Mouse (Mus musculus) ovary, adult 10 weeks (tissue): ENCODE measurements around the gene Phf12. TPM values are rescaled to one million over a fixed set of nuclear protein-coding genes. Genes with fewer than 3 reads are reported as not detected.

ENCODE experiments used
- polyA plus RNA-seq: library from polyadenylated mRNA; stranded (reverse); fragments of 350-450 nt; fragmentation: Illumina TruSeq; extraction: RNeasy Lipid Tissue Mini Kit (QIAGEN cat#74804); gene quantifications from one replicate; pipeline ENCODE4 v1.2.3, GENCODE M21; 2014

Phf12 gene
- polyA plus RNA-seq = 23.6 TPM

DNA sequence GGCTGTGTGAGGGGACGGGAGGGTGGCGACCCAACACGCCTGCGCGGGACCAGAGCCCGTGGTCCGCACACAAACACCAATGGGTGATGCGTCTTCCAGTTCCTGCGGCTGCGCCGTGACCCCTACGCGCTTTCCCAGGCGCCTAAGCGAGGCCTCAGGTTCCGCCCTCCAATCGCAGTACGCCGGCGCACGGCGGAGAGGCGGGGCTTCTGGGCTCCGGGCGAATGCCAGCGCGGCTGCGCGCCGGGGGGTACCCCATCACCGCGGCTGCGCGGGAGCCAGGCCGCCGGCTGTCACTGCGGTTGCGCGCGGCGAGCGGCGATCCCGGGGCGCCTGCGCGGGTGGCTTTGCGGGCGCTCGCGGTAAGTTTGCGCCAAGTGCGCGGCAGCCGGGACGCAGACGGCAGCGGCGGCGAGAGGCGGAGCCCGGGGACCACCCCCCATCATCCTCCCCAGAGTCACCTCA, at the start of gene Phf12:
Phf12 (plus strand) TSS at position 314 of the 465 bp plus-strand sequence.

DNA sequence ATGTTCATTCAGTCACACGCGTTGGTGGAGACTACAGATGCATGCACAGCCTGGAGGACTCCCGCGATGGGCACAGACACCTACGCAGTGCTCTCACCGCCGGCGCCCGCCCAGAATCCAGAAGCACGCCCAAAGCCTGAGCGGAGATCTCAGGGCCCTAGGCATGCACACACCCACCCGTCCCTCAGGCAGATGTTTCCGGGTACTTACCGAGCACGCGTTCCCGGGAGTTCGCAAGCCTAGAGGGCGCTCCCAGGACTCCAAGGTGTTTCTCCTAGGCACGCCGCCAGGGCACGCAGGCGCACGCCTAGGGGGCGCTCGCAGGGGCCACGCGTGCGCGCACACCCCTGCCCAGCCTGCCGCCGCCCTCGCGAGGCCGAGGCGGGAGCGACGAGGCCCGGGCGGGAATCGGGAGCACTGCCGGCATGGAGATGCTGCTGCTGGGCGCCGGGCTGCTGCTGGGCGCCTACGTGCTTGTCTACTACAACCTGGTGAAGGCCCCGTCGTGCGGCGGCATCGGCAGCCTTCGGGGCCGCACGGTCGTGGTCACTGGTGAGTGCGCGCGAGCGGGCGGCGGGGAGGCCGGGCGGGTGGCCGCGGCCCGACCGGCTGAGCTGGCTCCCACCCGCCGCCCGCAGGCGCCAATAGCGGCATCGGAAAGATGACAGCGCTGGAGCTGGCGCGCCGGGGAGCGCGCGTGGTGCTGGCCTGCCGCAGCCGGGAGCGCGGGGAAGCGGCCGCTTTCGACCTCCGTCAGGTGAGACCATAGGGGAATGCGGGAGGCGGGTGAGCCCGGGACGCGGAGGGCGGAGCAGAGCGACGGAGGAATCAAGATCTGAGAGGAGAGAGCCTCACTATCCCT, 49.6 kb downstream of the Phf12 start, which contains the start of gene Dhrs13:
Dhrs13 (plus strand) TSS at position 334 of the 862 bp plus-strand sequence.

DNA sequence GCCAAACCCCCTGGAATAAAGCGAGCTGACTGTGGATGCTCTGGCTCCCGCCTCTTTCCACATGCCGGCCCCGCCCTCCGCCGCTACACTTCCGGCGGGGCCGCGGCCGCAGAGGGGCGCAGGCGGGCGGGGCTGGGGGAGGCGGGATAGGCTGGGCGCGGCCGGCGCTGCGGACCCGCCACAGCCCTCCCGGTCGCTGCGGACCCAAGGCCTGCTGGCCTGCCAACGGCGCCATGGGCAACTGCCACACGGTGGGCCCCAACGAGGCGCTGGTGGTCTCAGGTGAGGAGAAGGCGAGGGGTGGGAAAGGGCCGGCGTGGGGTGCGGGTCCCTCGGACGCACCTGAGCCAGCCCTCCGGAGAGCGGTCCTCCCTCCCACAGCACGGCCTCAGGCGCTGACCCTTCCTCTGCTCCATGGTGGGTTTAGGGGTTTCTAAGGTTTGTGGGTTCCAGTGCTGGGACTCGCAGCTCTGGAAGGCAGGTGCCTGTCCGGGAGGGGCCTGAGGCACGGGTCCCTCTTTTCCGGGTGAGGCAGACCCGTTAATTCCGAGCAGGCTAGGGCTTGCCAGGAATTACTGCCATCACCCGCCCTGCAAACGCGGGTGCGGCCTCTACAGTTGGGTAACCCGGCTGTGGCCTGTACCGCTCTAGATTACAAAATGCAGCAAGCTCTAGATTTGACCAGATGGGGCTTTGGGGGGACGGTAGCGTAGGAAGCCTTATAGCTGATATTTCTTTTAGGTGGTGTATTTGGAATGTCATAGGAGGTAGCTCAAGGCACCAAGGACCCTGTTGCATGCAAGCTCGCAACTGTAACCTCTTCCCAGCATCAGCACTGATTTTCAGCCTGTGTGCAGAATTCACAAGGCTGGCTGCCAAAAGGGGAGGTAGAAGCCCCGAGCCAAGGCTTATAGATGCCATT, 55.5 kb downstream of the Phf12 start, which contains the start of gene Flot2:
Flot2 (plus strand) TSS at position 101 of the 922 bp plus-strand sequence.

Other genes starting within 250 kb of the Phf12 start
- 18.5 TPM for gene Myo18a, start 219.5 kb upstream of the Phf12 start, polyA plus RNA-seq
- gene Gm10277, start 195.0 kb upstream of the Phf12 start, polyA plus RNA-seq = not detected
- gene Pipox, start 88.7 kb upstream of the Phf12 start, polyA plus RNA-seq = 3.8 TPM
- not detected for gene Sez6, start 52.0 kb upstream of the Phf12 start, polyA plus RNA-seq
- 5.2 TPM for gene Dhrs13, start 49.5 kb downstream of the Phf12 start, polyA plus RNA-seq
- gene Flot2, start 55.2 kb downstream of the Phf12 start, polyA plus RNA-seq = 8.1 TPM
- 5.4 TPM for gene Eral1, start 97.6 kb downstream of the Phf12 start, polyA plus RNA-seq
- 16.9 TPM for gene Fam222b, start 111.9 kb downstream of the Phf12 start, polyA plus RNA-seq
- gene Traf4, start 182.8 kb downstream of the Phf12 start, polyA plus RNA-seq = 1.7 TPM
- gene Nek8, start 193.9 kb downstream of the Phf12 start, polyA plus RNA-seq = 3.7 TPM
- 17.7 TPM for gene Tlcd1, start 194.0 kb downstream of the Phf12 start, polyA plus RNA-seq
- 1,489 TPM for gene Rpl23a, start 200.8 kb downstream of the Phf12 start, polyA plus RNA-seq
- gene Rab34, start 205.7 kb downstream of the Phf12 start, polyA plus RNA-seq = 11.2 TPM
- 5.0 TPM for gene Proca1, start 210.6 kb downstream of the Phf12 start, polyA plus RNA-seq